Mouse (Mus musculus): Measurements from ENCODE around the gene Arl8b. TPM values are rescaled to one million over a fixed set of nuclear protein-coding genes. Genes with fewer than 3 reads are reported as not detected.

Arl8b gene
- total RNA-seq, 2 experiments from 2014 or later: 36.9 to 56.2 TPM

Other genes with a start within 250 kb of the Arl8b start
- gene Bhlhe40, start 122.5 kb upstream of the Arl8b start, total RNA-seq (2015; ENCODE audit: low replicate concordance): 1.3 and 2.5 TPM in 2 replicates
- 2.6 and 5.6 TPM in 2 replicates for gene Bhlhe40, start 122.5 kb upstream of the Arl8b start, total RNA-seq (2017; ENCODE audit: low replicate concordance)
- 11.7 and 29.6 TPM in 2 replicates for gene Edem1, start 45.5 kb downstream of the Arl8b start, total RNA-seq (2015; ENCODE audit: low replicate concordance)
- gene Edem1, start 45.5 kb downstream of the Arl8b start, total RNA-seq (2017; ENCODE audit: low replicate concordance): 13.8 and 18.2 TPM in 2 replicates